ENCODE assay signal across 31 mouse cellular contexts in the genomic region with DNA sequence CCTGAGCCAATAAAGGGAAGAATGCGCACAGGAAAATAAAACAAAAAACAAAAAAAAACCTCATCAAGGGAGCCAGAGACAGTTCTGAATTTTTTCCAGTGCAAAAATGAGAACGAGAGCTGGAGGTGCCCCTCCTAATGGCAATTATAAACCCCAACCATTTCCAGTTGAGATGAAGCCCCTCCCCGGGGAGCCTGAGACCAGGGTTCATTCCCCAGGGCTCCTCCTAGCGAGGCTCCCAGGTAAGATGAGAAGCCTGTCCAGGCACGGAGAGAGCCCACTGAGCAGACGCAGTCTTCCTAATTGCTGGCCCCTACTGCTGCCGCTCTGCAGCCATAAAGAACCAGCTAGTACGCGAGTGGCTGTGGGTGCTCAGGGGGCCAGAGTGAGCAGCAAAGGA. TPM values are rescaled to one million over a fixed set of nuclear protein-coding genes. Genes with fewer than 3 reads are reported as not detected.
DNase-seq lines count a peak whose midpoint lies in the region; ATAC-seq and TF ChIP-seq lines count a peak whose summit lies in the region.
"Had no signal": no experiment of that assay in that cellular context is flagged by ENCODE, and none has a peak within 500 bp of the region (broad histone marks: within the 10 kb centered on the region; RNA-seq: fewer than 3 reads in every experiment).

No protein-coding gene starts in this region.

- 34% methylated on average over 9 of the region's 9 CpGs for WGBS in embryonic facial prominence, embryonic 11.5 days
- 77% methylated on average over 9 of the region's 9 CpGs for WGBS in liver, postnatal 0 days (ENCODE audit: insufficient replicate concordance)

- H3K9ac ChIP-seq in CH12.LX (ENCODE audit: insufficient read depth, low read depth) (peak overlapping the region; percentile 27), ES-Bruce4 (ENCODE audit: low read depth, poor library complexity, severe bottlenecking) (no peak overlapping the region)
- H3K9ac ChIP-seq in embryonic facial prominence, embryonic 11.5 days (replicated peaks; ENCODE audit: low read length) = no peak overlapping the region
- no peak overlapping the region for H3K9ac ChIP-seq in liver, postnatal 0 days (replicated peaks)
- H3K9ac ChIP-seq: embryonic facial prominence, embryonic 12.5 days; forebrain, embryonic 12.5 days; forebrain, embryonic 15.5 days; heart, embryonic 12.5 days; heart, embryonic 15.5 days; hindbrain, embryonic 13.5 days; intestine, embryonic 15.5 days had no signal

- no peaks in the 10 kb centered on the region for H3K27me3 ChIP-seq in CH12.LX (replicated peaks)
- no peaks in the 10 kb centered on the region for H3K27me3 ChIP-seq in ES-Bruce4 (ENCODE audit: control insufficient read depth, insufficient read depth, low read length, poor library complexity, severe bottlenecking)
- no peaks in the 10 kb centered on the region for H3K27me3 ChIP-seq in embryonic facial prominence, embryonic 11.5 days (ENCODE audit: control insufficient read depth, insufficient read depth, low read length)
- H3K27me3 ChIP-seq in liver, postnatal 0 days (ENCODE audit: insufficient read depth, low read length) = no peaks in the 10 kb centered on the region
- H3K27me3 ChIP-seq: embryonic facial prominence, embryonic 12.5 days; forebrain, embryonic 12.5 days; forebrain, embryonic 15.5 days; heart, embryonic 12.5 days; heart, embryonic 15.5 days; hindbrain, embryonic 13.5 days; intestine, embryonic 15.5 days; Patski had no signal

- no peaks in the 10 kb centered on the region for H3K9me3 ChIP-seq in CH12.LX (replicated peaks; ENCODE audit: low read length)
- no peaks in the 10 kb centered on the region for H3K9me3 ChIP-seq in ES-Bruce4 (replicated peaks; ENCODE audit: control insufficient read depth, insufficient read depth, low read length, poor library complexity, severe bottlenecking)
- H3K9me3 ChIP-seq in embryonic facial prominence, embryonic 11.5 days (replicated peaks; ENCODE audit: control insufficient read depth, low read length) = no peaks in the 10 kb centered on the region
- no peaks in the 10 kb centered on the region for H3K9me3 ChIP-seq in liver, postnatal 0 days (ENCODE audit: low read length)
- H3K9me3 ChIP-seq: embryonic facial prominence, embryonic 12.5 days; forebrain, embryonic 12.5 days; forebrain, embryonic 15.5 days; G1E; heart, embryonic 12.5 days; heart, embryonic 15.5 days; hindbrain, embryonic 10.5 days; hindbrain, embryonic 13.5 days; intestine, embryonic 15.5 days had no signal

- peak; percentile 10 for DNase-seq in embryo, embryonic 11 days
- no peak for DNase-seq in embryo, embryonic 9.5 days (ENCODE audit: extremely low spot score)
- DNase-seq in CH12.LX (ENCODE audit: extremely low read depth) = peak; percentile 60
- peak; percentile 12 for DNase-seq in embryonic facial prominence, embryonic 11.5 days (ENCODE audit: low spot score)
- DNase-seq in ovary, postnatal 14 days (ENCODE audit: low spot score) = no peak
- DNase-seq in left cerebral cortex, adult 9 months (ENCODE audit: low spot score in 2 of 2) = no peak
- no peak for DNase-seq in liver, postnatal 0 days
- DNase-seq: adrenal gland, adult 2 months; adrenal gland, postnatal 14 days; B cell, adult 2 months; cerebellum, adult 11 months; cerebellum, adult 2 months; cerebellum, adult 9-11 months; cerebellum, postnatal 25 days; gastrocnemius, postnatal 25 days; heart, adult 18-20 months; heart, postnatal 10 days; heart, postnatal 36 days had no signal

- H3K4me1 ChIP-seq in CH12.LX (ENCODE audit: control insufficient read depth in 1 of 2, insufficient read depth in 2 of 2) (peaks cover 27 to 71% of the 10 kb centered on the region in 2 experiments), ES-Bruce4 (ENCODE audit: control insufficient read depth, insufficient read depth, low read length) (no peaks in the 10 kb centered on the region)
- no peaks in the 10 kb centered on the region for H3K4me1 ChIP-seq in embryonic facial prominence, embryonic 11.5 days (ENCODE audit: control insufficient read depth, insufficient read depth, low read length)
- H3K4me1 ChIP-seq in liver, postnatal 0 days (ENCODE audit: insufficient read depth) = peaks cover 5% of the 10 kb centered on the region; the same call in 1 of the 2 replicates
- H3K4me1 ChIP-seq: embryonic facial prominence, embryonic 12.5 days; forebrain, embryonic 12.5 days; forebrain, embryonic 15.5 days; heart, embryonic 12.5 days; heart, embryonic 15.5 days; hindbrain, embryonic 10.5 days; hindbrain, embryonic 13.5 days; intestine, embryonic 15.5 days had no signal

- peak overlapping the region; percentile 35 for H3K4me2 ChIP-seq in CH12.LX (ENCODE audit: insufficient read depth, low read depth, poor library complexity, severe bottlenecking)
- H3K4me2 ChIP-seq in embryonic facial prominence, embryonic 11.5 days (ENCODE audit: low read depth, low read length) = no peak overlapping the region
- no peak overlapping the region for H3K4me2 ChIP-seq in liver, postnatal 0 days (ENCODE audit: low read depth, low read length)
- H3K4me2 ChIP-seq: embryonic facial prominence, embryonic 12.5 days; forebrain, embryonic 12.5 days; forebrain, embryonic 15.5 days; heart, embryonic 12.5 days; heart, embryonic 15.5 days; hindbrain, embryonic 13.5 days; intestine, embryonic 15.5 days had no signal

- H3K36me3 ChIP-seq in CH12.LX (replicated peaks in 1 of 2; ENCODE audit: control insufficient read depth in 1 of 2, insufficient read depth in 1 of 2, low read length in 1 of 2) (no peaks in the 10 kb centered on the region), ES-Bruce4 (ENCODE audit: control insufficient read depth, insufficient read depth, low read length, poor library complexity, severe bottlenecking) (no peaks in the 10 kb centered on the region)
- H3K36me3 ChIP-seq in embryonic facial prominence, embryonic 11.5 days (replicated peaks; ENCODE audit: control insufficient read depth, insufficient read depth, low read depth, low read length) = no peaks in the 10 kb centered on the region
- H3K36me3 ChIP-seq in liver, postnatal 0 days (replicated peaks; ENCODE audit: insufficient read depth, low read length) = no peaks in the 10 kb centered on the region
- H3K36me3 ChIP-seq: embryonic facial prominence, embryonic 12.5 days; forebrain, embryonic 12.5 days; forebrain, embryonic 15.5 days; G1E; heart, embryonic 12.5 days; heart, embryonic 15.5 days; hindbrain, embryonic 10.5 days; hindbrain, embryonic 13.5 days; intestine, embryonic 15.5 days had no signal

- TF ChIP-seq RAD21 in CH12.LX (IDR thresholded peaks at IDR 0.05; ENCODE audit: low read depth, low read length) = no peak

- H3K79me2 ChIP-seq in CH12.LX (replicated peaks; ENCODE audit: control insufficient read depth, extremely low read depth, insufficient read depth, poor library complexity, severe bottlenecking) = no peaks in the 10 kb centered on the region

- no peak for TF ChIP-seq EP300 in CH12.LX (IDR thresholded peaks at IDR 0.05; ENCODE audit: low read length)
- no peak for TF ChIP-seq EP300 in ES-Bruce4 (IDR thresholded peaks at IDR 0.05; ENCODE audit: insufficient read depth, low read depth, low read length)
- TF ChIP-seq EP300 in liver, postnatal 0 days (IDR thresholded peaks at IDR 0.05; ENCODE audit: low read depth) = no peak

- ATAC-seq in embryonic facial prominence, embryonic 11.5 days (replicated peaks; ENCODE audit: insufficient number of reproducible peaks, low FRiP score, low TSS enrichment, low read depth) = no peak
- no peak for ATAC-seq in liver, postnatal 0 days
- ATAC-seq: forebrain, embryonic 15.5 days; hindbrain, embryonic 16.5 days; intestine, embryonic 15.5 days; Patski had no signal

- in situ Hi-C loops in CH12.LX (cut with MboI; ENCODE audit: low pct_ligation_motif_present, low pct_unique_long_range_greater_than_20kb, low sequenced_read_pairs) = loop anchor here (25.0 kb wide), 1 partner anchor 242 kb away; no protein-coding TSS in a partner anchor

- dilution Hi-C loops in CH12.LX (cut with MboI; ENCODE audit: extremely low pct_ligation_motif_present, extremely low pct_unique_long_range_greater_than_20kb, low sequenced_read_pairs) = no loop called here

- H3K4me3 ChIP-seq in CH12.LX (replicated peaks in 1 of 3; ENCODE audit: low read depth in 2 of 3, low read length in 2 of 3, poor library complexity in 1 of 3) = peak overlapping the region in 1 of 3 experiments; percentile 40
- H3K4me3 ChIP-seq in ES-Bruce4 (ENCODE audit: low read depth, low read length) = peak overlapping the region; percentile 18; the same call in 1 of the 2 replicates
- H3K4me3 ChIP-seq in embryonic facial prominence, embryonic 11.5 days (ENCODE audit: low read depth, low read length) = no peak overlapping the region
- H3K4me3 ChIP-seq in liver, postnatal 0 days (ENCODE audit: low read depth, low read length) = no peak overlapping the region
- H3K4me3 ChIP-seq: embryonic facial prominence, embryonic 12.5 days; erythroblast, embryonic 14.5 days; forebrain, embryonic 12.5 days; forebrain, embryonic 15.5 days; heart, embryonic 12.5 days; heart, embryonic 15.5 days; hindbrain, embryonic 10.5 days; hindbrain, embryonic 13.5 days; intestine, embryonic 15.5 days had no signal

- peak overlapping the region; percentile 93 for H3K27ac ChIP-seq in CH12.LX (ENCODE audit: insufficient read depth, low read depth)
- no peak overlapping the region for H3K27ac ChIP-seq in ES-Bruce4 (ENCODE audit: insufficient read depth, low read length)
- H3K27ac ChIP-seq in embryonic facial prominence, embryonic 11.5 days (replicated peaks; ENCODE audit: low read depth, low read length) = no peak overlapping the region
- H3K27ac ChIP-seq in liver, postnatal 0 days (ENCODE audit: low read depth) = no peak overlapping the region
- H3K27ac ChIP-seq: embryonic facial prominence, embryonic 12.5 days; forebrain, embryonic 12.5 days; forebrain, embryonic 15.5 days; heart, embryonic 15.5 days; hindbrain, embryonic 10.5 days; hindbrain, embryonic 13.5 days; intestine, embryonic 15.5 days had no signal

- TF ChIP-seq POLR2A in CH12.LX (IDR thresholded peaks at IDR 0.05; ENCODE audit: low read depth, low read length) = peak; percentile 41; the same call in 1 of the 2 replicates
- no peak for TF ChIP-seq POLR2A in ES-Bruce4 (IDR thresholded peaks at IDR 0.05; ENCODE audit: insufficient read depth, low read length)

- TF ChIP-seq CTCF in CH12.LX (conservative IDR thresholded peaks at IDR 0.05 in 1 of 2, IDR thresholded peaks at IDR 0.05 in 1 of 2; ENCODE audit: low read depth in 2 of 2, low read length in 2 of 2) (no peak), ES-Bruce4 (IDR thresholded peaks at IDR 0.05; ENCODE audit: low read depth, low read length) (no peak)
- no peak for TF ChIP-seq CTCF in liver, postnatal 0 days (IDR thresholded peaks at IDR 0.05; ENCODE audit: low read depth)

TF ChIP-seq in CH12.LX, 34 proteins besides CTCF, POLR2A, EP300 and RAD21 (continues in another document):
- TF ChIP-seq ZKSCAN1 (IDR thresholded peaks at IDR 0.05; ENCODE audit: borderline replicate concordance, low read depth, low read length) = no peak

RNA-seq across cellular contexts. Expression of a gene that starts 34.2 kb away (rescaled TPM):
- total RNA-seq in CH12.LX (2012; rRNA removed) (59.1 and 78.5 TPM in 2 replicates), CH12.LX (2014; rRNA removed) (49.7 and 51.3 TPM in 2 replicates)
- polyA plus RNA-seq in CH12.LX (2012; ENCODE audit: insufficient read length, low read depth) (38.5 and 39.6 TPM in 2 replicates), ES-Bruce4 (2011; ENCODE audit: insufficient read depth, insufficient read length, low read depth, missing spikeins) (59.1 and 62.6 TPM in 2 replicates)
- 11.6 and 13.5 TPM in 2 replicates for polyA plus RNA-seq in embryonic facial prominence, embryonic 11.5 days (2014; fragmentation: Nextera tagmentation; extraction: Ambion mirVana)
- 3.9 and 4.3 TPM in 2 replicates for polyA plus RNA-seq in liver, postnatal 0 days (2015; fragmentation: Nextera tagmentation; extraction: Ambion mirVana)

Comparison
In these comparisons a context has a peak if more than half of its experiments do, and no peak if none do; other contexts are left out.
1. DNase-seq: peak in embryo, embryonic 11 days (single experiment), CH12.LX (single experiment) and embryonic facial prominence, embryonic 11.5 days (single experiment); none in embryo, embryonic 9.5 days (single experiment), ovary, postnatal 14 days (single experiment), left cerebral cortex, adult 9 months (0 of 2) and liver, postnatal 0 days (single experiment).